Mouse (Mus musculus) embryonic fibroblast, embryonic 13.5 days (primary cell): Measurements from ENCODE around the gene Ppm1g.

ENCODE experiments used
- CTCF ChIP-seq: IDR thresholded peaks from 2 replicates; pipeline ENCODE4 v1.5.1; 2011; ENCODE audit warnings: mild to moderate bottlenecking, control low read depth, low read length, moderate library complexity, borderline replicate concordance; ENCODE audit not compliant: insufficient read depth
- POLR2A ChIP-seq: IDR thresholded peaks from 2 replicates; pipeline ENCODE4 v1.6.1; 2011; ENCODE audit warnings: low read depth, mild to moderate bottlenecking, control low read depth, low read length, moderate library complexity

DNA sequence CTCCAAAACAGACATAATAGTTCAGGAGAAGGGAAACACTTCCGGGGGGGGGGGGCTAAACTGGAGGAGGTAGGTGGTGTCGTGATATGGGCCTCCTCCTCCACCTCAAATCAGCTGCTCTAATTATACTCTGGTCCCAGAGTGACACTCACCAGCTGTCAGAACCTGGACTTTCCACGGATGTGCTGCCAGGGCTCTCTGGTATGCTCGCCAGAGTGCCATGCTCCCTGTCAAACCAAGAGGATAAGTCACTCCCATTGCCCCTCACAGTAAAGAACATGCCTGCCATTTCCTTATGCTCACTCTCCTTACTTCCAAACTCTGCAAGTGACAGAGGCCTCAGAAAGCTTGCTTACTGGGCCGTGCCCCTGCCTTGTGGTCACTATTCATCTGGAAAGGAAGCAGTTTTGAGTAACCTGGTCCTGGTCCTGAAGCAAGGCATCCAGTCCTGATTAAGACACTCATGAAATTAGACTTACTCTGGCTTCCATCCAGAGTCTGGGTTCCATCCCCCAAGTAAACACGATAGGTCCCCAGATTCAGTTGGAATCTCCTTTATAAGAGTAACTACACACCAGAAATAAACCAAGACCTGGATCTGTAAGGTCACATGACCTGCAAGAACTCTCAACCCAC lies 66.9 kb downstream of the Ppm1g start:
- TF ChIP-seq CTCF (no peak), POLR2A (no peak)
